Mouse (Mus musculus) lung, embryonic 15.5 days (tissue): Measurements from ENCODE around the gene Ing5. TPM values are rescaled to one million over a fixed set of nuclear protein-coding genes. Genes with fewer than 3 reads are reported as not detected.
"Not testable (repeated sequence)": the region's sequence is repeated elsewhere in the genome, so short reads cannot be mapped to it uniquely, and the experiment has no call there.

Experiments used
- ATAC-seq: fragments of 200-750 bp; cut with Nextera tagmentation; 2 replicates; pipeline ENCODE4 v1.8.0; 2017; ENCODE audit warnings: moderate number of reproducible peaks, borderline replicate concordance; ENCODE audit not compliant: low FRiP score, low TSS enrichment; ENCODE audit errors: extremely low read depth
- H3K27ac ChIP-seq: fragments of 300-500 bp; sonication (generic); 2 replicates; pipeline ENCODE4 v1.5.1; 2015; ENCODE audit warnings: moderate library complexity, mild to moderate bottlenecking, inconsistent platforms
- H3K27me3 ChIP-seq: fragments of 300-500 bp; sonication (generic); 2 replicates; pipeline ENCODE4 v1.6.1; 2015; ENCODE audit warnings: inconsistent platforms
- H3K36me3 ChIP-seq: fragments of 300-500 bp; sonication (generic); 2 replicates; pipeline ENCODE4 v1.6.1; 2015; ENCODE audit warnings: inconsistent platforms
- H3K4me1 ChIP-seq: fragments of 300-500 bp; sonication (generic); 2 replicates; pipeline ENCODE4 v1.6.1; 2015; ENCODE audit warnings: inconsistent platforms
- H3K4me2 ChIP-seq: fragments of 300-500 bp; sonication (generic); 2 replicates; pipeline ENCODE4 v1.6.1; 2015; ENCODE audit warnings: inconsistent platforms, mild to moderate bottlenecking, moderate library complexity
- H3K4me3 ChIP-seq: fragments of 300-500 bp; sonication (generic); 2 replicates; pipeline ENCODE4 v1.5.1; 2015; ENCODE audit warnings: mild to moderate bottlenecking, inconsistent platforms
- H3K9ac ChIP-seq: fragments of 300-500 bp; sonication (generic); 2 replicates; pipeline ENCODE4 v1.6.1; 2015; ENCODE audit warnings: inconsistent platforms
- H3K9me3 ChIP-seq: fragments of 300-500 bp; sonication (generic); 2 replicates; pipeline ENCODE4 v1.6.1; 2016; ENCODE audit warnings: inconsistent platforms
- WGBS: fragments of 180-500 bp; shearing (Covaris S2); methylation state at CpG from one replicate; pipeline ENCODE4 v1.1.7; 2015; 5-methylcytosine and 5-hydroxymethylcytosine counted together
- polyA plus RNA-seq: library from polyadenylated mRNA; unstranded; fragments of >200 nt; fragmentation: Nextera tagmentation; extraction: Ambion mirVana; gene quantifications from 2 replicates; pipeline ENCODE4 v1.2.1, GENCODE M21; 2015

The Ing5 gene
- polyA plus RNA-seq, 1 experiment from 2014 or later, result 22.3 TPM

- no peak overlapping the region for H3K27ac ChIP-seq
- H3K4me1 ChIP-seq, result no peaks in the 10 kb centered on the region
- no peaks in the 10 kb centered on the region for H3K27me3 ChIP-seq
These were observed 14.2 kb downstream of the Ing5 start for GRCm38 (mm10) chr1:93817823-93818532.

GRCm38 (mm10) chr1:93818722-93819121, 15.0 kb downstream of the Ing5 start:
- Histone ChIP-seq H3K27me3 (no peaks in the 10 kb centered on the region), H3K9me3 (no peaks in the 10 kb centered on the region), H3K27ac (no peak overlapping the region), H3K36me3 (peaks cover 78% of the 10 kb centered on the region), H3K4me2 (no peak overlapping the region), H3K4me1 (no peaks in the 10 kb centered on the region), H3K9ac (no peak overlapping the region), H3K4me3 (no peak overlapping the region)
- 87% methylated on average over 7 of the region's 7 CpGs for WGBS
- ATAC-seq, result no peak

More at GRCm38 (mm10) chr1:93817823-93818532, 14.2 kb downstream of the Ing5 start:
- no peak for ATAC-seq
- Histone ChIP-seq H3K4me2 (no peak overlapping the region), H3K9ac (no peak overlapping the region), H3K9me3 (no peaks in the 10 kb centered on the region), H3K36me3 (peaks cover 84% of the 10 kb centered on the region), H3K4me3 (no peak overlapping the region)
- 92% methylated on average over 8 of the region's 8 CpGs for WGBS

GRCm38 (mm10) chr1:93823796-93824495, 20.2 kb downstream of the Ing5 start:
- H3K27ac ChIP-seq, result no peak overlapping the region
- H3K27me3 ChIP-seq, result no peaks in the 10 kb centered on the region
- no peak overlapping the region for H3K9ac ChIP-seq
- no peak overlapping the region for H3K4me3 ChIP-seq
- WGBS, result 64% methylated on average over 3 of the region's 3 CpGs
- H3K9me3 ChIP-seq, result no peaks in the 10 kb centered on the region
- peaks cover 25% of the 10 kb centered on the region for H3K36me3 ChIP-seq
- no peak for ATAC-seq
- peak overlapping the region; percentile 65; the same call in 1 of the 2 replicates for H3K4me2 ChIP-seq
- peaks cover 5% of the 10 kb centered on the region for H3K4me1 ChIP-seq

GRCm38 (mm10) chr1:93824609-93825008, 20.8 kb downstream of the Ing5 start, which contains the start of gene D2hgdh:
Gene D2hgdh (plus strand): TSS chr1:93824909.
- 11% methylated on average over 10 of the region's 10 CpGs for WGBS

DNA sequence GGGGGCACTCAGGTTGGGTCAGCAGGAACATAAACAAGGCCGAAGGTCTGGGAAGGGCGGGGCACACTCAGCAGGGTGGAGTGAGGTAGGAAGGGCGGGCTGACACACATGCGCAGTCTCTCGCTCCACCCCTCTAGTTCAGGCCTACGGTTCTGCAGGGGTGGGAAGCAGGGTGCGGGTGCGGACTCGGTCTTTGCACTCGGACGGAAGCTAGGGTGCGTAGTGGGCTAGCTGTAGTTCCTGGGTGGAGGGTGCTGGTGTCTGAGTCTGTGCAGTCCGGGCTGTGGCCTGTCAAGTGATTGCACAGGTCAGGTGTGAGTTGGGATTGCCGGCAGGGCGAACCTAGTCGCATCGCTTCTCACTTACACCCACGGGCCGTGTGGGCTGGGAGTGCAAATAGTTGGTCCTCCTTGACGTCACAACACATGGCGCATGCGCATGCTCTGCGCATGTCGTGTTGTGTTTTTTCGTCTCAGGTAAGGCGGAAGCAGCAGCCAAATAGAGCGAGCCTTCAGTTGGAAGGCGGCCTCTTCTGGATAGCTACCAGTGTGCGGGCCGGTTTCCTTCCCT, 21.4 kb downstream of the Ing5 start:
- Histone ChIP-seq H3K27me3 (no peaks in the 10 kb centered on the region), H3K4me3 (peak overlapping the region; percentile 70), H3K9ac (peak overlapping the region; percentile 62), H3K9me3 (no peaks in the 10 kb centered on the region), H3K4me1 (peaks cover 5% of the 10 kb centered on the region), H3K27ac (peak overlapping the region; percentile 98), H3K4me2 (peak overlapping the region; percentile 65), H3K36me3 (peaks cover 14% of the 10 kb centered on the region; the same call in 1 of the 2 replicates)
- WGBS, result 0% methylated on average over 30 of the region's 30 CpGs
- peak; percentile 99 for ATAC-seq

More at GRCm38 (mm10) chr1:93824609-93825008, 20.8 kb downstream of the Ing5 start, which contains the start of gene D2hgdh:
- Histone ChIP-seq H3K4me2 (peak within 1 kb of the TSS; percentile 65), H3K9ac (peak within 1 kb of the TSS; percentile 62), H3K4me3 (peak within 1 kb of the TSS; percentile 70), H3K4me1 (peaks cover 5% of the 10 kb centered on the region), H3K27me3 (no peaks in the 10 kb centered on the region), H3K9me3 (no peaks in the 10 kb centered on the region), H3K36me3 (peaks cover 19% of the 10 kb centered on the region), H3K27ac (peak within 1 kb of the TSS; percentile 98)
- ATAC-seq, result 0 out of 2 replicates have a peak, but pooled peaks have one; percentile 11

- no peaks in the 10 kb centered on the region for H3K9me3 ChIP-seq
- H3K4me1 ChIP-seq, result peaks cover 5% of the 10 kb centered on the region
- peaks cover 7% of the 10 kb centered on the region; the same call in 1 of the 2 replicates for H3K36me3 ChIP-seq
- H3K27me3 ChIP-seq, result no peaks in the 10 kb centered on the region
- peak overlapping the region; percentile 98 for H3K27ac ChIP-seq
- peak overlapping the region; percentile 62 for H3K9ac ChIP-seq
- peak overlapping the region; percentile 65 for H3K4me2 ChIP-seq
- WGBS, result 39% methylated on average over 27 of the region's 27 CpGs
- H3K4me3 ChIP-seq, result peak overlapping the region; percentile 70
- peak; percentile 33; the same call in 1 of the 2 replicates for ATAC-seq
These were observed 22.2 kb downstream of the Ing5 start for GRCm38 (mm10) chr1:93825771-93826539.

DNA sequence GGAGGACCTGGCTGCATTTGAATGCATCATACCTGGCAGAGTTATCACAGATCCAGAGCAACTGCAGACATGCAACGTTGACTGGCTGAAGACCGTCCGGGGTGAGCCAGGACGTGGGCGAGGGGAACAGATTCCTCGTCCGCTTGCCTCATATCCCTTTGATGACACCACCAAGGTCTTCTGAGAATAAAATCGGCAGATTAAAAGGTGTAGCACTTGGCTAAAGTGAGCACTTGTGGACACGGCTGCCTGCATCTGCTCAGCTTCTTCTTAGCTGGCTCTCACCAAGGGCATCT, 22.7 kb downstream of the Ing5 start:
- Histone ChIP-seq H3K4me1 (peaks cover 5% of the 10 kb centered on the region), H3K4me3 (no peak overlapping the region), H3K27me3 (no peaks in the 10 kb centered on the region), H3K36me3 (peaks cover 1% of the 10 kb centered on the region; the same call in 1 of the 2 replicates), H3K27ac (no peak overlapping the region), H3K4me2 (peak overlapping the region; percentile 65), H3K9ac (no peak overlapping the region), H3K9me3 (no peaks in the 10 kb centered on the region)
- ATAC-seq, result no peak
- WGBS, result 91% methylated on average over 9 of the region's 9 CpGs

GRCm38 (mm10) chr1:93832754-93833360, 29.1 kb downstream of the Ing5 start:
- 53% methylated on average over 3 of the region's 4 CpGs for WGBS
- not testable (repeated sequence) for H3K36me3 ChIP-seq, ATAC-seq, H3K27me3 ChIP-seq, H3K9ac ChIP-seq, H3K4me2 ChIP-seq, H3K4me3 ChIP-seq, H3K9me3 ChIP-seq, H3K4me1 ChIP-seq, H3K27ac ChIP-seq

DNA sequence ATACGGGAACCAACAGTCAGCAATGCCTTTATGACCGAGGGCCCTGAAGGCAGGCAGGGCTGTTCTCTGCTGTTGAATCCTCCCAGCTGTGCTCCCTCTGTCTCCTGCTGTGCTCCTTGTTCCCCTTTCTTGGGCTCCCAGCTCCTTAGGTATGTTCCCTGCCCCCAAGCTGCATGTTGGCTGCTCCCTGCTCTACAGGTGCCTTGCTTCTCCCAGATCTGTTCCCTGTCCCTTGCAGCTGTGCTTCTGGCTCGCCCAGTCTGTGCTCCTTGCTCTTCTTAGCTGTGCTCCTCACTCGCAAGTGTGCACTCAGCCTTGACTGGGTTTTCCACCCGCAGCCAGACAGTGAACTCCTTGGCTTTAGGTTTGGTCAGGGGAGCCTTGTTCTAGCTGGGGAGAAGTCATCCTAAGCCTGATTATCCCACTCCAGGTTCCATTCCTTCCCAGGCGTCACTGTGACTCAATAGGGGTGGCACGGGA, 30.9 kb downstream of the Ing5 start:
- H3K9me3 ChIP-seq, result no peaks in the 10 kb centered on the region
- no peak overlapping the region for H3K4me3 ChIP-seq
- WGBS, result 89% methylated on average over 7 of the region's 7 CpGs
- H3K27ac ChIP-seq, result no peak overlapping the region
- H3K4me2 ChIP-seq, result no peak overlapping the region
- ATAC-seq, result no peak
- H3K27me3 ChIP-seq, result no peaks in the 10 kb centered on the region
- H3K4me1 ChIP-seq, result no peaks in the 10 kb centered on the region
- 0 out of 2 replicates have a peak, but pooled peaks cover 4% of the 10 kb centered on the region for H3K36me3 ChIP-seq
- H3K9ac ChIP-seq, result no peak overlapping the region

- H3K4me3 ChIP-seq, result no peak overlapping the region
- no peak for ATAC-seq
- H3K27me3 ChIP-seq, result no peaks in the 10 kb centered on the region
- no peak overlapping the region for H3K27ac ChIP-seq
- no peaks in the 10 kb centered on the region for H3K9me3 ChIP-seq
- WGBS, result 90% methylated on average over 4 of the region's 4 CpGs
- H3K36me3 ChIP-seq, result 0 out of 2 replicates have a peak, but pooled peaks cover 4% of the 10 kb centered on the region
- H3K4me1 ChIP-seq, result no peaks in the 10 kb centered on the region
- no peak overlapping the region for H3K9ac ChIP-seq
- no peak overlapping the region for H3K4me2 ChIP-seq
These were observed 31.4 kb downstream of the Ing5 start for GRCm38 (mm10) chr1:93835211-93835610.
